In the genomic region with DNA sequence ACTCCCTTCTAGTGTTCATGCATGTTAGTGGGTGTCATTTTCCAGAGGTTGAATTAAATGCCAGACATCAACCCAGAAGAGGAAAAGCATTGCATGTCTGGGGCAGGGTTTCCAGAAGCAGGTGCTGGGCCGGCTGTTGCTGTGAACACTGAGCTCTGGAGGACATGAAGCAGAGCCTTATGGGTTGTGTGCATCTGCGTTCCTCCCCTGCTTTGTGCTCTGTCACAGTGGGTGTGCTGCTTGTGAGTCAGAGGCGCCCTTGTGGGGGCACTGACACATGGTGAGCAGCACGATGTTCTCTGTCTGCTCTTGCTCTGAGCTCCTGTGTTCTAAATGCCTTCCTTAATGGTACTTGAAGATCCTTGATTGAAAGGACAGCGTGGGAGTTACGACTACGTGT, we compare ENCODE assay signal across 13 mouse cellular contexts.
DNase-seq lines count a peak whose midpoint lies in the region; ATAC-seq and TF ChIP-seq lines count a peak whose summit lies in the region.
"Had no signal": no experiment of that assay in that cellular context is flagged by ENCODE, and none has a peak within 500 bp of the region (broad histone marks: within the 10 kb centered on the region; RNA-seq: fewer than 3 reads in every experiment).

No protein-coding gene starts in this region.

- no peaks in the 10 kb centered on the region for H3K27me3 ChIP-seq in hindbrain, embryonic 11.5 days (ENCODE audit: control insufficient read depth, insufficient read depth, low read length)
- H3K27me3 ChIP-seq in hindbrain, embryonic 16.5 days (replicated peaks; ENCODE audit: control insufficient read depth, insufficient read depth, low read length): no peaks in the 10 kb centered on the region
- no peaks in the 10 kb centered on the region for H3K27me3 ChIP-seq in forebrain, embryonic 15.5 days
- H3K27me3 ChIP-seq: liver, embryonic 12.5 days; megakaryocyte, embryonic 14.5 days had no signal

- WGBS in hindbrain, embryonic 11.5 days: 55% methylated on average over 7 of the region's 7 CpGs
- WGBS in hindbrain, embryonic 16.5 days: 45% methylated on average over 7 of the region's 7 CpGs
- WGBS in forebrain, embryonic 15.5 days: 54% methylated on average over 7 of the region's 7 CpGs
- WGBS in olfactory bulb, adult 2 months: 34% methylated on average over 7 of the region's 7 CpGs

- ATAC-seq in hindbrain, embryonic 11.5 days (ENCODE audit: low FRiP score): peak; percentile 53; the same call in 1 of the 2 replicates
- ATAC-seq in hindbrain, embryonic 16.5 days: no peak
- 0 out of 2 replicates have a peak, but pooled peaks have one; percentile 32 for ATAC-seq in forebrain, embryonic 15.5 days (replicated peaks)
- ATAC-seq: liver, embryonic 12.5 days had no signal

- no peak overlapping the region for H3K9ac ChIP-seq in hindbrain, embryonic 11.5 days (ENCODE audit: low read depth, low read length)
- no peak overlapping the region for H3K9ac ChIP-seq in hindbrain, embryonic 16.5 days (ENCODE audit: low read depth, low read length)
- H3K9ac ChIP-seq in forebrain, embryonic 15.5 days (replicated peaks): no peak overlapping the region
- H3K9ac ChIP-seq: liver, embryonic 12.5 days had no signal

- no peak overlapping the region for H3K27ac ChIP-seq in hindbrain, embryonic 11.5 days (ENCODE audit: low read depth, low read length)
- H3K27ac ChIP-seq in hindbrain, embryonic 16.5 days (ENCODE audit: low read depth, low read length): no peak overlapping the region
- H3K27ac ChIP-seq in forebrain, embryonic 15.5 days (replicated peaks): no peak overlapping the region
- H3K27ac ChIP-seq in olfactory bulb, adult 2 months (ENCODE audit: insufficient read depth, low read depth, low read length): peak overlapping the region; percentile 56; the same call in 1 of the 2 replicates
- H3K27ac ChIP-seq: liver, embryonic 12.5 days had no signal

- no peak for TF ChIP-seq CTCF in olfactory bulb, adult 2 months (IDR thresholded peaks at IDR 0.05; ENCODE audit: insufficient read depth, low read depth, low read length)

- no peak overlapping the region for H3K4me3 ChIP-seq in hindbrain, embryonic 11.5 days (ENCODE audit: low read depth, low read length)
- no peak overlapping the region for H3K4me3 ChIP-seq in hindbrain, embryonic 16.5 days (ENCODE audit: low read length)
- no peak overlapping the region for H3K4me3 ChIP-seq in forebrain, embryonic 15.5 days
- no peak overlapping the region for H3K4me3 ChIP-seq in olfactory bulb, adult 2 months (ENCODE audit: insufficient read depth, low read depth, low read length)
- H3K4me3 ChIP-seq: liver, embryonic 12.5 days; megakaryocyte, embryonic 14.5 days had no signal

- no peak overlapping the region for H3K4me2 ChIP-seq in hindbrain, embryonic 11.5 days (replicated peaks; ENCODE audit: low read depth, low read length)
- H3K4me2 ChIP-seq in hindbrain, embryonic 16.5 days (ENCODE audit: low read length): no peak overlapping the region
- H3K4me2 ChIP-seq in forebrain, embryonic 15.5 days (replicated peaks): no peak overlapping the region
- H3K4me2 ChIP-seq: liver, embryonic 12.5 days had no signal

- H3K36me3 ChIP-seq in hindbrain, embryonic 11.5 days (ENCODE audit: control insufficient read depth, insufficient read depth, low read length): no peaks in the 10 kb centered on the region
- H3K36me3 ChIP-seq in hindbrain, embryonic 16.5 days (ENCODE audit: control insufficient read depth, insufficient read depth, low read length): no peaks in the 10 kb centered on the region
- H3K36me3 ChIP-seq in forebrain, embryonic 15.5 days: no peaks in the 10 kb centered on the region
- H3K36me3 ChIP-seq: liver, embryonic 12.5 days had no signal

- H3K4me1 ChIP-seq in hindbrain, embryonic 11.5 days (replicated peaks; ENCODE audit: control insufficient read depth, insufficient read depth, low read length): no peaks in the 10 kb centered on the region
- peaks cover 4% of the 10 kb centered on the region; the same call in 1 of the 2 replicates for H3K4me1 ChIP-seq in hindbrain, embryonic 16.5 days (ENCODE audit: control insufficient read depth, insufficient read depth, low read depth, low read length)
- no peaks in the 10 kb centered on the region for H3K4me1 ChIP-seq in forebrain, embryonic 15.5 days
- H3K4me1 ChIP-seq in olfactory bulb, adult 2 months (ENCODE audit: control insufficient read depth, insufficient read depth, low read length): peaks cover 5% of the 10 kb centered on the region
- H3K4me1 ChIP-seq: liver, embryonic 12.5 days had no signal

- no peaks in the 10 kb centered on the region for H3K9me3 ChIP-seq in hindbrain, embryonic 11.5 days (ENCODE audit: control insufficient read depth, low read length)
- no peaks in the 10 kb centered on the region for H3K9me3 ChIP-seq in hindbrain, embryonic 16.5 days (ENCODE audit: control insufficient read depth, low read length)
- H3K9me3 ChIP-seq in forebrain, embryonic 15.5 days: no peaks in the 10 kb centered on the region
- H3K9me3 ChIP-seq: liver, embryonic 12.5 days; megakaryocyte, embryonic 14.5 days had no signal

- peak; percentile 10 for DNase-seq in hindbrain, embryonic 11.5 days (ENCODE audit: low spot score)
- DNase-seq in layer of hippocampus, adult 9-11 months: peak; percentile 91
- DNase-seq in urinary bladder, postnatal 10 days (ENCODE audit: low spot score): no peak
- DNase-seq in spleen, adult 12 weeks (ENCODE audit: low spot score): no peak
- DNase-seq in embryo, embryonic 9.5 days (ENCODE audit: extremely low spot score): no peak
- DNase-seq: embryo, embryonic 11 days; gastrocnemius, postnatal 10 days; thymus, postnatal 4 days had no signal

- TF ChIP-seq POLR2A in olfactory bulb, adult 2 months (IDR thresholded peaks at IDR 0.05; ENCODE audit: insufficient read depth, low read depth, low read length): no peak

Comparison
In these comparisons a context has a peak if more than half of its experiments do, and no peak if none do; other contexts are left out.
1. DNase-seq: peak in hindbrain, embryonic 11.5 days (single experiment) and layer of hippocampus, adult 9-11 months (single experiment); none in urinary bladder, postnatal 10 days (single experiment), spleen, adult 12 weeks (single experiment) and embryo, embryonic 9.5 days (single experiment).